Mouse (Mus musculus): ENCODE measurements around the gene Dgkb. TPM values are rescaled to one million over a fixed set of nuclear protein-coding genes. Genes with fewer than 3 reads are reported as not detected.

Gene Dgkb
- polyA plus RNA-seq, 2 experiments = 0.03 TPM; not detected in 1

DNA sequence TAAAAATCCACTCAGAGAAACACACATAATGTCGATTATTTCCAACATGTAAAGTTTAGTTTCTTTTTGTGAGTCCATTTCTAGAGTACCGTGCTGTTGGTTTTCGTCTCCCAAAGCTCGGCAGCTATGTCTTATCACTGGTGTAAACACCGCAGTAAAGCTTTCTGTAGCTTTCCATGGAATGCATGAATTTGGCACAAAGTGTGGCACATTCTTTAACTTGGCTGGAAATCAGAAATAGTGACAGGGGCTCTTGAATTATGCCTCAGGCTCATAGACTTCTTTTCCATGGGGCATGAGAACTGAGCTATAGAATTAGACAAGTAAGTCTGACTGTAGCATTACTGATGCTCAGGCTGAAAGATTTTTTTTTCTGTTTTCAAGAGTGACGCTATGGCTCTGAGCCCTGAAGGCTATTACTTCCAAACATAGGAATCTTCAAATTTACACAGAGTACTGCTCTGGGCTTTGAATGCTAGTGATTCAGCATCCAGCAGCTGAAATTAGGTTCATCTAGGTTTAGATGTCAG is 179.0 kb downstream of the Dgkb start:
- no peak for DNase-seq (ENCODE audit: low read depth in 3 of 3, low spot score in 3 of 3)
- H3K4me2 ChIP-seq (ENCODE audit: low read depth) = no peak overlapping the region
- 71% methylated on average over 6 of the region's 6 CpGs for WGBS (ENCODE audit: insufficient replicate concordance)

DNA sequence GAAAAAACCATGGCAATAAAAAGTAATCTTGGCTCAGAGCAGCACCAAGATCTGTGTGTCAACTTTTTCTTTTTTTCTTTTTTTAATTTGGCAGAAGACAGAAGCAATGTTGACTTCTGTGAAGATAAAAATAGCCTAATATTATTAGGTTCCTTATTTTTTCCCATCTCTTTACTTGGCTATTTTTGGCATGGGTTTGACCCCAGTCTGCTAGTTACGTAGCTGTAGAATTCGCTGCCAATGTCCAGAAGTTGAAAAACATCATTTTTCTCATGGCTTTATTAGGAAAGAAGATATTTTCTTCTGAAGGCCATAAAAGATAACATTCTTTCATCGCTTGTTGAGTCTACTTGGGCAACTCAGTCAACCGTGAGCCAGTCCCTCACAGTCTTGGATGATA is 200.1 kb downstream of the Dgkb start:
- Histone ChIP-seq H3K9ac (replicated peaks) (no peak overlapping the region), H3K4me2 (ENCODE audit: low read depth) (no peak overlapping the region), H3K36me3 (replicated peaks; ENCODE audit: control insufficient read depth, insufficient read depth, low read depth) (no peaks in the 10 kb centered on the region), H3K27ac (no peak overlapping the region), H3K4me1 (replicated peaks; ENCODE audit: control insufficient read depth in 2 of 2, insufficient read depth in 2 of 2, low read length in 1 of 2) (no peaks in the 10 kb centered on the region), H3K4me3 (ENCODE audit: insufficient read depth in 1 of 2, low read depth in 2 of 2, low read length in 2 of 2) (no peak overlapping the region), H3K27me3 (ENCODE audit: control insufficient read depth, insufficient read depth, low read length) (no peaks in the 10 kb centered on the region), H3K9me3 (ENCODE audit: control insufficient read depth, low read length) (no peaks in the 10 kb centered on the region)
- ATAC-seq (ENCODE audit: insufficient read depth) (no peak), DNase-seq (ENCODE audit: low read depth in 3 of 3, low spot score in 3 of 3) (no peak)
- WGBS (ENCODE audit: insufficient replicate concordance) = 60% methylated on average over 4 of the region's 4 CpGs
- no peak for TF ChIP-seq CTCF (IDR thresholded peaks at IDR 0.05; ENCODE audit: low read depth)
- TF ChIP-seq EP300 (IDR thresholded peaks at IDR 0.05; ENCODE audit: low read depth) = no peak

More for the DNA sequence above, 179.0 kb downstream of the Dgkb start:
- no peaks in the 10 kb centered on the region for H3K9me3 ChIP-seq (ENCODE audit: control insufficient read depth, low read length)
- H3K9ac ChIP-seq (replicated peaks) = no peak overlapping the region
- H3K4me1 ChIP-seq (replicated peaks; ENCODE audit: control insufficient read depth in 2 of 2, insufficient read depth in 2 of 2, low read length in 1 of 2) = no peaks in the 10 kb centered on the region
- no peak overlapping the region for H3K4me3 ChIP-seq (ENCODE audit: insufficient read depth in 1 of 2, low read depth in 2 of 2, low read length in 2 of 2)
- H3K27me3 ChIP-seq (ENCODE audit: control insufficient read depth, insufficient read depth, low read length) = no peaks in the 10 kb centered on the region
- H3K36me3 ChIP-seq (replicated peaks; ENCODE audit: control insufficient read depth, insufficient read depth, low read depth) = no peaks in the 10 kb centered on the region
- ATAC-seq (ENCODE audit: insufficient read depth) = no peak
- no peak overlapping the region for H3K27ac ChIP-seq
- TF ChIP-seq EP300 (IDR thresholded peaks at IDR 0.05; ENCODE audit: low read depth) (no peak), CTCF (IDR thresholded peaks at IDR 0.05; ENCODE audit: low read depth) (no peak)

DNA sequence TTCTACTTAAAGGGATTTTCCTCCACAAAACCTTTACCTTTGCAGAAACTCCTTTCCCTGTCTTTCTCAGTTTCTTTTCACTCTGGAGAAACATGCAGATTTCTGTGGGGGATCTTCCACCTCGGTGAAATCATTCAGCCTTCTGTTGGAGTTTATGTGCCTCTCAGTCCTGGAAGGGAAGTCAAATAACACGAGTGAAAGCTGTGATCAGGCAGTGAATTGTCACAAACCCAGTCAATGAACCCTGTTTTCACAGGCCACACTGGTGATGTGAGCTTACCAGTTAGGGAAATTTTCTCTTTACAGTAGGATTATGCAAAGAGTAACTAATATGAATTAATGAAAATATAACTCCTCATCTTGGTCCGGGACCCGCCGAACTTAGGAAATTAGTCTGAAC is 229.7 kb downstream of the Dgkb start:
- Histone ChIP-seq H3K4me3 (ENCODE audit: insufficient read depth in 1 of 2, low read depth in 2 of 2, low read length in 2 of 2) (no peak overlapping the region), H3K9ac (replicated peaks) (no peak overlapping the region), H3K9me3 (ENCODE audit: control insufficient read depth, low read length) (no peaks in the 10 kb centered on the region), H3K27me3 (ENCODE audit: control insufficient read depth, insufficient read depth, low read length) (no peaks in the 10 kb centered on the region), H3K27ac (no peak overlapping the region), H3K4me1 (replicated peaks; ENCODE audit: control insufficient read depth in 2 of 2, insufficient read depth in 2 of 2, low read length in 1 of 2) (no peaks in the 10 kb centered on the region), H3K36me3 (replicated peaks; ENCODE audit: control insufficient read depth, insufficient read depth, low read depth) (no peaks in the 10 kb centered on the region), H3K4me2 (ENCODE audit: low read depth) (no peak overlapping the region)
- no peak for ATAC-seq (ENCODE audit: insufficient read depth)
- no peak for DNase-seq (ENCODE audit: low read depth in 3 of 3, low spot score in 3 of 3)
- TF ChIP-seq EP300 (IDR thresholded peaks at IDR 0.05; ENCODE audit: low read depth) (no peak), CTCF (IDR thresholded peaks at IDR 0.05; ENCODE audit: low read depth) (no peak)
- WGBS (ENCODE audit: insufficient replicate concordance) = 65% methylated on average over 5 of the region's 5 CpGs

DNA sequence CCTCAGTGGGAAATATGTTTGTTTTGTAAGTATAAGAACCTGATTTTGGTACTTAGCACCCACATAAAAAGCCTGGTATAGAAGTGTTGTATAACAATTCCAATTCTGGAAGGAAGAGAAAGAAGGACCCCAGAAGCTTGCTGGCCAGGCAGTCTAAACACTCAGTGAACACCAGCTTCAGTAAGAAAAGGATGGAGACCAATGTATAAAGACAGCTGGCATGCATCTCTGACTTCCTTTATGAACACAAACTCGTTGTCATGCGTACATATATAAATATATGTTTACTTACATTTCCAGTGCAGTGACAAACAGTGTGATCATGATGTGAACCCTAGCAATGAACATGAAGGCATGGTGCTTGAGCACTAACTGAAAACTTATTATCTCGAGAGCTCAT is 270.7 kb downstream of the Dgkb start:
- no peak overlapping the region for H3K4me2 ChIP-seq (ENCODE audit: low read depth)
- no peak for ATAC-seq (ENCODE audit: insufficient read depth)
- no peaks in the 10 kb centered on the region for H3K36me3 ChIP-seq (replicated peaks; ENCODE audit: control insufficient read depth, insufficient read depth, low read depth)
- H3K27me3 ChIP-seq (ENCODE audit: control insufficient read depth, insufficient read depth, low read length) = no peaks in the 10 kb centered on the region
- no peak for DNase-seq (ENCODE audit: low read depth in 3 of 3, low spot score in 3 of 3)
- H3K27ac ChIP-seq = no peak overlapping the region
- TF ChIP-seq CTCF (IDR thresholded peaks at IDR 0.05; ENCODE audit: low read depth) = no peak
- TF ChIP-seq EP300 (IDR thresholded peaks at IDR 0.05; ENCODE audit: low read depth) = no peak
- no peaks in the 10 kb centered on the region for H3K4me1 ChIP-seq (replicated peaks; ENCODE audit: control insufficient read depth in 2 of 2, insufficient read depth in 2 of 2, low read length in 1 of 2)
- no peak overlapping the region for H3K9ac ChIP-seq (replicated peaks)
- 61% methylated on average over 3 of the region's 3 CpGs for WGBS (ENCODE audit: insufficient replicate concordance)
- no peaks in the 10 kb centered on the region for H3K9me3 ChIP-seq (ENCODE audit: control insufficient read depth, low read length)
- no peak overlapping the region for H3K4me3 ChIP-seq (ENCODE audit: insufficient read depth in 1 of 2, low read depth in 2 of 2, low read length in 2 of 2)

DNA sequence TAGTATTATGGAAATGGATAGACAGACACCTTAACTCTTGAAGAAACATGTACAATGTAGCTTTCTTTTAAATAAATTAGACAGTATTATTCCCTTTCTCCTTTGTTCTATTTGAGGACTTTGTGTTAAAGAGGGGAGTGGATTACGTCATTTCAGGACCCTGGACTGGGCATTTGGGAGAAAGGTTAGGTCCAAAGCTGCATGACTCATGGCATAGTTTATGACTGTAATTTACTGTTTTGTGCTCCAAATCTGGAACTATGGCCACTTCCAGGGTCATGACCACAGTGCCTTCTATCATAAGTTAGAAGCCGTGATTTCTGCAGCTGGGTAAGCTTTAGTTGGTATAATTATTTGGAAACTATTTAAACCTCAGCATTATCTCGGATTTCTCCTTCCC is 294.4 kb downstream of the Dgkb start:
- ATAC-seq (ENCODE audit: insufficient read depth) (no peak), DNase-seq (ENCODE audit: low read depth in 3 of 3, low spot score in 3 of 3) (no peak)
- H3K9me3 ChIP-seq (ENCODE audit: control insufficient read depth, low read length) = no peaks in the 10 kb centered on the region
- no peaks in the 10 kb centered on the region for H3K27me3 ChIP-seq (ENCODE audit: control insufficient read depth, insufficient read depth, low read length)
- TF ChIP-seq EP300 (IDR thresholded peaks at IDR 0.05; ENCODE audit: low read depth) = no peak
- TF ChIP-seq CTCF (IDR thresholded peaks at IDR 0.05; ENCODE audit: low read depth) = no peak
- no peak overlapping the region for H3K4me3 ChIP-seq (ENCODE audit: insufficient read depth in 1 of 2, low read depth in 2 of 2, low read length in 2 of 2)
- H3K4me2 ChIP-seq (ENCODE audit: low read depth) = no peak overlapping the region
- H3K27ac ChIP-seq = no peak overlapping the region
- H3K9ac ChIP-seq (replicated peaks) = no peak overlapping the region
- no peaks in the 10 kb centered on the region for H3K4me1 ChIP-seq (replicated peaks; ENCODE audit: control insufficient read depth in 2 of 2, insufficient read depth in 2 of 2, low read length in 1 of 2)
- WGBS (ENCODE audit: insufficient replicate concordance) = 56% methylated on average over 3 of the region's 3 CpGs
- no peaks in the 10 kb centered on the region for H3K36me3 ChIP-seq (replicated peaks; ENCODE audit: control insufficient read depth, insufficient read depth, low read depth)

All from liver, embryonic 14.5 days (tissue).